Mouse (Mus musculus) right cerebral cortex, postnatal 25 days (tissue): ENCODE data around the gene Rbm7.
"Not testable (repeated sequence)": the region's sequence is repeated elsewhere in the genome, so short reads cannot be mapped to it uniquely, and the experiment has no call there.

ENCODE experiments used
- DNase-seq: peaks from one replicate; pipeline ENCODE4 v3.0.0; 2022

The Rbm7 gene

GRCm38 (mm10) chr9:48479838-48480410 lies 15.2 kb downstream of the Rbm7 start:
- no peak for DNase-seq

GRCm38 (mm10) chr9:48478808-48479207 lies 16.3 kb downstream of the Rbm7 start:
- DNase-seq = no peak

DNA sequence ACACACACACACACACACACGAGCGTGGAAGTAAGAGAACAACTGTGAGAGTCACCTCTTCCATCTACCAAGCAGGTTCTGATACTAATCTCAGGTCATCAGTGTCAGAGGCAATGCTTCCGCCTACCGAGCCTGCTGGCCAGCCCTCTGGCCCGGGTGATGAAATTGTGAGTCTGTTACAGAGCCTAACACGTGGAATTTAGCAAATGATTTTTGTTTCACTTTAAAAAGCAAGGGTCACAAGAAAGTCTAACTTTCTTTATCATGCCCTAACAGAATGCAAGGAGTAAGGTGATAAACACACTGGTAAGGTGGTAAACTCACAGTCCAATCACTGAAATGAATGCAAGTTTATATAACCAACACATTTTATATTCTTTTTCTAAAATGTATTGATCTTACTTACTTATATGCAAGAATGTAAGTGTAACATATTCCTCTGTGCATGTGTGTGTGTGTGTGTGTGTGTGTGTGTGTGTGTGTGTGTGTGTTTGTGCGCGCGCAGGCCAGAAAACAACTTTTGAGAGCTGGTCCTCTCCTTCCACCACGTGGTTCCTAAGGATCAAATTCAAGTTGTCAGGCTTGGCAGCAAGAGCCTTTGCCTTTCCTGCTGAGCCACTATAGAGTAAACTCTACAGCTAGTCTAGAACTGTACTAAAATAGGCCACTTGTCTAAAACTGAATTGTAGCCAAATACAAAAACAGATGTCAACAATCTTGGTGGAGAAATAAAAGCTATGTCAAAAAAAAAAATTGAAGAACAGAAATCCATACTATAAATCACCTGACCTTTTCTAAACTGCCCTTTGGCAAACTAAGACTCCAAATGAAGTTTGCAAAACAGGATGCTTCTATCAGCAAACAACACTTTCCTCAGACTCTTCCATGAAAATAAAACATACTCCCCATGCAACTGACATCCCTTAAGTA lies 18.6 kb downstream of the Rbm7 start:
- DNase-seq = no peak

- DNase-seq = no peak
Observed at GRCm38 (mm10) chr9:48474367-48474766, 20.7 kb downstream of the Rbm7 start.

DNA sequence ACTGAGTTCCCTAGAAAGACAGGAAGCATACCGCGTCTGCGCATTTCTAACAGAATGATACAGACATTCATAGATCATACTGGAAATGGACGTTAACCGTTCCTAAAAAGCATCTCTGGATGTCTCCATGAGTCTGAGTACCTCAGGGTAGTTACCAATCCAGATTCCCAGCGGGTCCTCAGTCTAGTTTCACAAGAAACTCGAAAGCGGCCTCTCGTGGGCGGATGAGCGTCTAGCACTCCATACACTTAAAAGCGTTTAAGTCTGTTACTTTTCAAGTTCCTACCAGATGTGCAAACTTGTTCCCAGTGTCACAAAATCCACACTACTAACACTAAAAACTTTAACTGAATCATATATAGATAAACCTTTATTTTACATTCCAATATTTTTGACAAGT lies 22.0 kb downstream of the Rbm7 start:
- DNase-seq = no peak

DNA sequence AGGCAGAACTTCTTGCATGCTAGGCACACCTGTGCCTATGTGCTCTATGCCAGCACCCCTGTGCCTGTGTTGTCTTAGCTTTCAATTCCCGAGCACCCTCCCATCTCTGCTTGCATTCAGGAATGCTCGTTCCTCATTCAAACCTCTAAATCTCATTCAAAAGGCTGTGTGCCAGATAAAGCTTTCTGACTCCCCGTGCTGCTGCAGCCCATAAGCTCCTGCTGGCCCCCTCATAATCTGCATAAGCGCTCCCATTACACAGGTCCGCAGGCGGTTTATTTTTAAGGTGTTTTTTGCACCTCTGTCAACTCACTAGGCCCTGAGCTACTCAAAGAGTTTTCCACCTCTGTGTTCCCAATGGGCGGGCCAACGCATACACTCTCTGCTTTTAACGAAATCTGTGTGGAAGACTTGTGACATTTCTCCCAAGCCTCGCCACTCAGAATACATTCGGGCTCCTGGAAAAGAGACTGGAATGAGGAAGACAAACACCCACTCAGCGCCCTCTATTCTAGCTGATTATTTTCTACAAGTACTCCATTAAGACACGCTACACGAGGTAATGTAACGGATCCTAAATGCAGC lies 22.6 kb downstream of the Rbm7 start:
- DNase-seq = peak; percentile 14

GRCm38 (mm10) chr9:48467471-48467870 lies 27.6 kb downstream of the Rbm7 start:
- not testable (repeated sequence) for DNase-seq

GRCm38 (mm10) chr9:48466804-48467203 lies 28.3 kb downstream of the Rbm7 start:
- no peak for DNase-seq

GRCm38 (mm10) chr9:48465671-48466070 lies 29.4 kb downstream of the Rbm7 start:
- DNase-seq = no peak

- no peak for DNase-seq
Observed at GRCm38 (mm10) chr9:48461545-48461944, 33.6 kb downstream of the Rbm7 start.

- no peak for DNase-seq
Observed at GRCm38 (mm10) chr9:48460720-48461119, 34.4 kb downstream of the Rbm7 start.

- DNase-seq = no peak
Observed at GRCm38 (mm10) chr9:48459391-48459790, 35.7 kb downstream of the Rbm7 start.

- no peak for DNase-seq
Observed at GRCm38 (mm10) chr9:48458879-48459278, 36.2 kb downstream of the Rbm7 start.

GRCm38 (mm10) chr9:48455961-48456360 lies 39.1 kb downstream of the Rbm7 start:
- DNase-seq = no peak

DNA sequence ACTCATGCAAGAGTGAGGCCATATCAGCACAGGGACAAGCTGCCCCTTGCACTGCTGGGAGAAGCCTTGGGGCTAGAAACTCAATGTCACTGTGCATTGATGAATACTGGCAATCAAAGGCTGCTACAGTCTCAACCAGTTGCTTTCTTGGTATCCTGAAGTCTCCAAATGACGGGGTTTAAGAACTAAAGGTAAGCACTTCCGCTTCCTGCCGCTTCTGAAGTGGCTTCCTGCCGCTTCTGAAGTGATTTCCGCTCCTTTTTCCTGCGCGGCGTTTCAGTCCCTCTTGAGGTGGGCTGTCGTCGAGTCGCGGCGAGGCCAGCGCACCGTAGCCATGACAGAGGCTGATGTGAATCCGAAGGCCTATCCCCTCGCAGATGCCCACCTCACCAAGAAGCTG lies 45.0 kb downstream of the Rbm7 start:
- DNase-seq = no peak

GRCm38 (mm10) chr9:48447783-48448209 lies 47.3 kb downstream of the Rbm7 start:
- DNase-seq = no peak

- no peak for DNase-seq
Observed at GRCm38 (mm10) chr9:48444821-48445220, 50.3 kb downstream of the Rbm7 start.

- DNase-seq = no peak
Observed at GRCm38 (mm10) chr9:48443873-48444272, 51.2 kb downstream of the Rbm7 start.
